Mouse (Mus musculus) ES-Bruce4 (cell line): ENCODE data around the gene Tbl2.

Experiments
- EP300 ChIP-seq: IDR thresholded peaks from 2 replicates; pipeline ENCODE4 v1.6.1; 2011; ENCODE audit warnings: low read depth, low read length; ENCODE audit not compliant: insufficient read depth
- POLR2A ChIP-seq: IDR thresholded peaks from one replicate; pipeline ENCODE4 v1.8.1; 2011; ENCODE audit warnings: low read length; ENCODE audit not compliant: insufficient read depth

GRCm38 (mm10) chr5:135100981-135101380 lies 48.5 kb upstream of the Tbl2 start:
- TF ChIP-seq POLR2A (no peak), EP300 (no peak)
